Comparison of ENCODE assay signal across 27 mouse cellular contexts in the genomic region with DNA sequence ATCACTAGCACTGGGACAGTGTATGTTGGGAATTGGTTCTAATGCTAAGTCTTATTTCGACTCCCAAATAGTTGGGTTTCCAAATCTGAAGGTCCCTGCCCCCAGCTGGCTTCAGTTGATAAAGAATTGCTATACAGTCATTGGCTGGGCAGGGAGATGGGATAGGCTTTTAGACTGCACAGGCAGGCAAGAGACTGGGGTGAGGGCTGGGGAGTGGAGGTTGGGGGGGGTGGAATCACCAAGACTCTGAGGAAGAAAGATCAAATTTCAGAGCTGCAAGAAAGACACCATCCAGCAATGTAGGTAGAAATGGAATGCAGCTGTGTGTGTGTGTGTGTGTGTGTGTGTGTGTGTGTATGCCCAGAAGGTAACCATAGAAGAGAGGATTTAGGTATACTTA.
DNase-seq lines count a peak whose midpoint lies in the region; ATAC-seq lines count a peak whose summit lies in the region.
"Had no signal": no experiment of that assay in that cellular context is flagged by ENCODE, and none has a peak within 500 bp of the region (broad histone marks: within the 10 kb centered on the region; RNA-seq: fewer than 3 reads in every experiment).

No protein-coding gene starts in this region.

- no peak overlapping the region for H3K4me3 ChIP-seq in limb, embryonic 11.5 days (ENCODE audit: low read depth, low read length)
- H3K4me3 ChIP-seq in limb, embryonic 10.5 days, result no peak overlapping the region
- no peak overlapping the region for H3K4me3 ChIP-seq in embryonic facial prominence, embryonic 11.5 days (ENCODE audit: low read depth, low read length)
- H3K4me3 ChIP-seq in liver, embryonic 12.5 days, result no peak overlapping the region
- H3K4me3 ChIP-seq: forebrain, embryonic 12.5 days; heart, adult 2 months; heart, embryonic 13.5 days; hindbrain, embryonic 13.5 days; kidney, embryonic 15.5 days; limb, embryonic 15.5 days had no signal

- no peaks in the 10 kb centered on the region for H3K9me3 ChIP-seq in limb, embryonic 11.5 days (ENCODE audit: control insufficient read depth, low read length)
- no peaks in the 10 kb centered on the region for H3K9me3 ChIP-seq in limb, embryonic 10.5 days (replicated peaks)
- H3K9me3 ChIP-seq in embryonic facial prominence, embryonic 11.5 days (replicated peaks; ENCODE audit: control insufficient read depth, low read length), result no peaks in the 10 kb centered on the region
- no peaks in the 10 kb centered on the region for H3K9me3 ChIP-seq in liver, embryonic 12.5 days (replicated peaks)
- H3K9me3 ChIP-seq: forebrain, embryonic 12.5 days; heart, embryonic 13.5 days; hindbrain, embryonic 13.5 days; kidney, embryonic 15.5 days; limb, embryonic 15.5 days had no signal

- intact Hi-C loops in gastrocnemius, postnatal 14 days (cut with DNase I; ENCODE audit: low total_unique reads), result no loop called here
- intact Hi-C loops in heart, postnatal 25 days (cut with DNase I), result loop anchor here (10.0 kb wide), 1 partner anchor 285 kb away; no protein-coding TSS in a partner anchor

- no peaks in the 10 kb centered on the region for H3K27me3 ChIP-seq in limb, embryonic 11.5 days (ENCODE audit: control insufficient read depth, insufficient read depth, low read length)
- no peaks in the 10 kb centered on the region for H3K27me3 ChIP-seq in limb, embryonic 10.5 days (ENCODE audit: low read depth, poor library complexity, severe bottlenecking)
- H3K27me3 ChIP-seq in embryonic facial prominence, embryonic 11.5 days (ENCODE audit: control insufficient read depth, insufficient read depth, low read length), result no peaks in the 10 kb centered on the region
- no peaks in the 10 kb centered on the region for H3K27me3 ChIP-seq in liver, embryonic 12.5 days (replicated peaks)
- H3K27me3 ChIP-seq: CH12.LX; forebrain, embryonic 12.5 days; heart, embryonic 13.5 days; hindbrain, embryonic 13.5 days; kidney, embryonic 15.5 days; limb, embryonic 15.5 days; Patski had no signal

- 0 out of 2 replicates have a peak, but pooled peaks have one; percentile 53 for ATAC-seq in limb, embryonic 11.5 days (ENCODE audit: insufficient number of reproducible peaks, low FRiP score, low TSS enrichment, low read depth)
- ATAC-seq in embryonic facial prominence, embryonic 11.5 days (replicated peaks; ENCODE audit: insufficient number of reproducible peaks, low FRiP score, low TSS enrichment, low read depth), result peak; percentile 62; the same call in 1 of the 2 replicates
- ATAC-seq in liver, embryonic 12.5 days, result peak; percentile 91
- ATAC-seq in megakaryocyte progenitor cell, adult 5-6 weeks (replicated peaks; ENCODE audit: poor library complexity), result peak; percentile 80
- ATAC-seq: lung, postnatal 0 days; Patski had no signal

- H3K36me3 ChIP-seq in limb, embryonic 11.5 days (ENCODE audit: control insufficient read depth, insufficient read depth, low read length), result no peaks in the 10 kb centered on the region
- H3K36me3 ChIP-seq in limb, embryonic 10.5 days, result no peaks in the 10 kb centered on the region
- no peaks in the 10 kb centered on the region for H3K36me3 ChIP-seq in embryonic facial prominence, embryonic 11.5 days (replicated peaks; ENCODE audit: control insufficient read depth, insufficient read depth, low read depth, low read length)
- H3K36me3 ChIP-seq in liver, embryonic 12.5 days, result no peaks in the 10 kb centered on the region
- H3K36me3 ChIP-seq: forebrain, embryonic 12.5 days; G1E; heart, embryonic 13.5 days; hindbrain, embryonic 13.5 days; kidney, embryonic 15.5 days; limb, embryonic 15.5 days had no signal

- H3K27ac ChIP-seq in limb, embryonic 11.5 days (replicated peaks; ENCODE audit: low read depth, low read length), result no peak overlapping the region
- no peak overlapping the region for H3K27ac ChIP-seq in limb, embryonic 10.5 days
- H3K27ac ChIP-seq in embryonic facial prominence, embryonic 11.5 days (replicated peaks; ENCODE audit: low read depth, low read length), result no peak overlapping the region
- H3K27ac ChIP-seq in liver, embryonic 12.5 days, result no peak overlapping the region
- H3K27ac ChIP-seq: forebrain, embryonic 12.5 days; heart, adult 2 months; heart, embryonic 13.5 days; hindbrain, embryonic 13.5 days; kidney, embryonic 15.5 days; limb, embryonic 15.5 days had no signal

- 78% methylated on average over 1 of the region's 1 CpGs for WGBS in limb, embryonic 11.5 days
- 84% methylated on average over 1 of the region's 1 CpGs for WGBS in limb, embryonic 10.5 days
- 81% methylated on average over 1 of the region's 1 CpGs for WGBS in embryonic facial prominence, embryonic 11.5 days
- 35% methylated on average over 1 of the region's 1 CpGs for WGBS in liver, embryonic 12.5 days (ENCODE audit: insufficient replicate concordance)

- H3K4me1 ChIP-seq in limb, embryonic 11.5 days (ENCODE audit: control insufficient read depth, insufficient read depth, low read length), result peaks cover 9% of the 10 kb centered on the region; the same call in 1 of the 2 replicates
- H3K4me1 ChIP-seq in limb, embryonic 10.5 days, result peaks cover 32% of the 10 kb centered on the region
- H3K4me1 ChIP-seq in embryonic facial prominence, embryonic 11.5 days (ENCODE audit: control insufficient read depth, insufficient read depth, low read length), result no peaks in the 10 kb centered on the region; the same call in 1 of the 2 replicates
- no peaks in the 10 kb centered on the region for H3K4me1 ChIP-seq in liver, embryonic 12.5 days
- H3K4me1 ChIP-seq: heart, embryonic 13.5 days; hindbrain, embryonic 13.5 days; kidney, embryonic 15.5 days had no signal

- DNase-seq in limb, embryonic 11.5 days (ENCODE audit: low spot score), result peak; percentile 24
- no peak for DNase-seq in limb, embryonic 10.5 days (ENCODE audit: low spot score)
- DNase-seq in embryonic facial prominence, embryonic 11.5 days (ENCODE audit: low spot score), result peak; percentile 47
- no peak for DNase-seq in cerebellum, adult 18-20 months
- DNase-seq in gastrocnemius, postnatal 14 days, result no peak
- no peak for DNase-seq in heart, postnatal 25 days (ENCODE audit: low spot score)
- DNase-seq: adrenal gland, adult 2 months; cerebellum, adult 8-10 months; gastrocnemius, postnatal 36 days; heart, adult 2 months; heart, postnatal 14 days; kidney, adult 11 months; layer of hippocampus, adult 9-11 months; midbrain, embryonic 14.5 days; retina, postnatal 1 day; thymus, adult 2 months had no signal

- H3K4me2 ChIP-seq in limb, embryonic 11.5 days (ENCODE audit: low read depth, severe bottlenecking), result no peak overlapping the region
- H3K4me2 ChIP-seq in embryonic facial prominence, embryonic 11.5 days (ENCODE audit: low read depth, low read length), result no peak overlapping the region
- no peak overlapping the region for H3K4me2 ChIP-seq in liver, embryonic 12.5 days
- H3K4me2 ChIP-seq: forebrain, embryonic 12.5 days; heart, embryonic 13.5 days; hindbrain, embryonic 13.5 days; kidney, embryonic 15.5 days; limb, embryonic 15.5 days had no signal

- no peak overlapping the region for H3K9ac ChIP-seq in limb, embryonic 11.5 days (ENCODE audit: low read length)
- H3K9ac ChIP-seq in embryonic facial prominence, embryonic 11.5 days (replicated peaks; ENCODE audit: low read length), result no peak overlapping the region
- H3K9ac ChIP-seq in liver, embryonic 12.5 days, result no peak overlapping the region
- H3K9ac ChIP-seq: forebrain, embryonic 12.5 days; heart, embryonic 13.5 days; hindbrain, embryonic 13.5 days; kidney, embryonic 15.5 days; limb, embryonic 15.5 days had no signal

Comparison
In these comparisons a context has a peak if more than half of its experiments do, and no peak if none do; other contexts are left out.
1. DNase-seq: peak in limb, embryonic 11.5 days (single experiment) and embryonic facial prominence, embryonic 11.5 days (single experiment); none in limb, embryonic 10.5 days (single experiment), cerebellum, adult 18-20 months (0 of 2), gastrocnemius, postnatal 14 days (single experiment) and heart, postnatal 25 days (single experiment).
2. Peak in every context shown above with its lines, with median percentiles within 50 percentile points of each other: ATAC-seq.